ENCODE assay signal across 9 mouse cellular contexts in the genomic region with DNA sequence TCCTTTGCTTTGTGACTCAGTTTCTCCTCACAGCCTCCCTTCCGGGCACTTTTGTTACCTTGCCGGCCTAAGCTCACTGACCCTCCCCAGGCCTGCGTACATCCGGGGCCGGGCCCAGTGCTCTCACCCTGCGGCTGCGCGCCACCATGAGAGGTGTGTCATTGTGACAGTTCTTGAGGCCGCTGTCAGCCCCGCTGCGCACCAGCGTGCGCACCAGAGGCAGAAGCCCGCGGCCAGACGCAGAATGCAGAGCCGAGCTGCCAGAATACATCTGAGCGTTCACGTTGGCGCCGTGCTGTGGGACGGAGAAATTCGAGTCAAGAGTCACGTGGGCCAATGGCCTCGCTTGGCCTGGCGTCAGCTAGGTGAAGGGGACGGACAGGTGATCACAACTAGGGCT. TPM values are rescaled to one million over a fixed set of nuclear protein-coding genes. Genes with fewer than 3 reads are reported as not detected.
A peak's percentile ranks its signal among the peaks of the same experiment; 100 is the strongest.
DNase-seq lines count a peak whose midpoint lies in the region; ATAC-seq and TF ChIP-seq lines count a peak whose summit lies in the region.
"Had no signal": no experiment of that assay in that cellular context is flagged by ENCODE, and none has a peak within 500 bp of the region (broad histone marks: within the 10 kb centered on the region; RNA-seq: fewer than 3 reads in every experiment).

No protein-coding gene starts in this region.

- intact Hi-C loops in heart, postnatal 14 days (cut with DNase I): no loop called here

- peaks cover 25% of the 10 kb centered on the region for H3K27me3 ChIP-seq in intestine, embryonic 15.5 days (replicated peaks)
- no peaks in the 10 kb centered on the region for H3K27me3 ChIP-seq in intestine, postnatal 0 days (replicated peaks; ENCODE audit: control insufficient read depth, insufficient read depth, low read length)
- peaks cover 45% of the 10 kb centered on the region for H3K27me3 ChIP-seq in limb, embryonic 14.5 days (ENCODE audit: control insufficient read depth, insufficient read depth, low read length)

- H3K4me1 ChIP-seq in intestine, embryonic 15.5 days (replicated peaks): peaks cover 6% of the 10 kb centered on the region; the same call in 1 of the 2 replicates
- H3K4me1 ChIP-seq in intestine, postnatal 0 days (replicated peaks; ENCODE audit: control insufficient read depth, insufficient read depth, low read length): no peaks in the 10 kb centered on the region
- H3K4me1 ChIP-seq in limb, embryonic 14.5 days (ENCODE audit: control insufficient read depth, insufficient read depth, low read length): peaks cover 8% of the 10 kb centered on the region; the same call in 1 of the 2 replicates

- no peak for TF ChIP-seq POLR2A in brain, embryonic 14.5 days (IDR thresholded peaks at IDR 0.05; ENCODE audit: borderline replicate concordance, extremely low read depth, insufficient read depth, insufficient read length, poor library complexity, severe bottlenecking)
- no peak for TF ChIP-seq POLR2A in limb, embryonic 14.5 days (IDR thresholded peaks at IDR 0.05; ENCODE audit: borderline replicate concordance, extremely low read depth, insufficient read depth, insufficient read length)

- no peak overlapping the region for H3K9ac ChIP-seq in intestine, embryonic 15.5 days
- no peak overlapping the region for H3K9ac ChIP-seq in intestine, postnatal 0 days (ENCODE audit: low read depth, low read length)
- no peak overlapping the region for H3K9ac ChIP-seq in limb, embryonic 14.5 days (ENCODE audit: low read depth, low read length, severe bottlenecking)

- H3K4me2 ChIP-seq in intestine, embryonic 15.5 days (replicated peaks): 0 out of 2 replicates have a peak overlapping the region, but pooled peaks have one; percentile 17
- no peak overlapping the region for H3K4me2 ChIP-seq in intestine, postnatal 0 days (replicated peaks; ENCODE audit: low read depth)
- peak overlapping the region; percentile 35 for H3K4me2 ChIP-seq in limb, embryonic 14.5 days (replicated peaks; ENCODE audit: low read depth, low read length, severe bottlenecking)

- no peak for TF ChIP-seq CTCF in intestine, postnatal 0 days (IDR thresholded peaks at IDR 0.05; ENCODE audit: low read depth)
- no peak for TF ChIP-seq CTCF in brain, embryonic 14.5 days (IDR thresholded peaks at IDR 0.05; ENCODE audit: borderline replicate concordance, extremely low read depth, insufficient read depth, insufficient read length)

- WGBS in intestine, embryonic 15.5 days: 23% methylated on average over 27 of the region's 27 CpGs
- WGBS in intestine, postnatal 0 days: 53% methylated on average over 27 of the region's 27 CpGs
- 5% methylated on average over 27 of the region's 27 CpGs for WGBS in limb, embryonic 14.5 days

- no peak for ATAC-seq in intestine, embryonic 15.5 days
- ATAC-seq in intestine, postnatal 0 days: no peak
- peak; percentile 38 for ATAC-seq in limb, embryonic 14.5 days (ENCODE audit: low FRiP score, low read depth)
- ATAC-seq in erythroblast, adult 5-6 weeks (replicated peaks; ENCODE audit: low FRiP score, poor library complexity, severe bottlenecking): no peak

- H3K4me3 ChIP-seq in intestine, embryonic 15.5 days (replicated peaks): no peak overlapping the region
- no peak overlapping the region for H3K4me3 ChIP-seq in intestine, postnatal 0 days (ENCODE audit: low read depth, low read length)
- peak overlapping the region; percentile 26 for H3K4me3 ChIP-seq in limb, embryonic 14.5 days (replicated peaks; ENCODE audit: low read length)

- no peak overlapping the region for H3K27ac ChIP-seq in intestine, embryonic 15.5 days
- no peak overlapping the region for H3K27ac ChIP-seq in intestine, postnatal 0 days (ENCODE audit: low read depth, low read length)
- H3K27ac ChIP-seq in limb, embryonic 14.5 days (replicated peaks; ENCODE audit: low read depth, low read length): no peak overlapping the region

- DNase-seq in brain, embryonic 14.5 days (ENCODE audit: low read depth): peak; percentile 32
- peak; percentile 36 to 44 for DNase-seq in heart, postnatal 14 days
- no peak for DNase-seq in limb, embryonic 14.5 days (ENCODE audit: low spot score)
- no peak for DNase-seq in adipocyte (ENCODE audit: low spot score)
- DNase-seq in natural killer cell, adult 2 months (ENCODE audit: low spot score in 2 of 2): no peak

- no peaks in the 10 kb centered on the region; the same call in 1 of the 2 replicates for H3K36me3 ChIP-seq in intestine, embryonic 15.5 days
- H3K36me3 ChIP-seq in intestine, postnatal 0 days (ENCODE audit: control insufficient read depth, insufficient read depth): peaks cover 36% of the 10 kb centered on the region
- no peaks in the 10 kb centered on the region for H3K36me3 ChIP-seq in limb, embryonic 14.5 days (ENCODE audit: control insufficient read depth, insufficient read depth, low read length)

- no peaks in the 10 kb centered on the region for H3K9me3 ChIP-seq in intestine, embryonic 15.5 days
- H3K9me3 ChIP-seq in intestine, postnatal 0 days (ENCODE audit: control insufficient read depth): 0 out of 2 replicates have a peak, but pooled peaks cover 3% of the 10 kb centered on the region
- no peaks in the 10 kb centered on the region for H3K9me3 ChIP-seq in limb, embryonic 14.5 days (ENCODE audit: control insufficient read depth, low read length)

RNA-seq across cellular contexts. Expression of gene Cblc, which starts 12.8 kb away (rescaled TPM):
- polyA plus RNA-seq in intestine, embryonic 15.5 days (2015; fragmentation: Nextera tagmentation; extraction: Ambion mirVana): 24.5 and 26.4 TPM in 2 replicates
- polyA plus RNA-seq in intestine, postnatal 0 days (2015; fragmentation: Nextera tagmentation; extraction: Ambion mirVana): 54.8 and 56.5 TPM in 2 replicates
- 0.33 and 0.58 TPM in 2 replicates for polyA plus RNA-seq in brain, embryonic 14.5 days (2012; rRNA removed)
- not detected for total RNA-seq in heart, postnatal 14 days (2021)
- 5.2 and 5.9 TPM in 2 replicates for polyA plus RNA-seq in limb, embryonic 14.5 days (2012; rRNA removed)
- 7.5 and 8.6 TPM in 2 replicates for polyA plus RNA-seq in limb, embryonic 14.5 days (2014; fragmentation: Nextera tagmentation; extraction: Ambion mirVana)
- not detected in 2 replicates for total RNA-seq in erythroblast, adult 5-6 weeks (2015; ENCODE audit: low replicate concordance)
- not detected in 2 replicates for total RNA-seq in erythroblast, adult 5-6 weeks (2017; ENCODE audit: low replicate concordance)

RNA-seq across cellular contexts. Expression of gene Bcl3, which starts 13.2 kb away (rescaled TPM):
- 13.3 and 13.9 TPM in 2 replicates for polyA plus RNA-seq in intestine, embryonic 15.5 days (2015; fragmentation: Nextera tagmentation; extraction: Ambion mirVana)
- polyA plus RNA-seq in intestine, postnatal 0 days (2015; fragmentation: Nextera tagmentation; extraction: Ambion mirVana): 19.0 and 23.7 TPM in 2 replicates
- polyA plus RNA-seq in brain, embryonic 14.5 days (2012; rRNA removed): 0.47 and 0.92 TPM in 2 replicates
- total RNA-seq in heart, postnatal 14 days (2021): 1 to 10 TPM; 3.9 to 4.5 TPM
- polyA plus RNA-seq in limb, embryonic 14.5 days (2012; rRNA removed): 5.5 and 7.6 TPM in 2 replicates
- 3.1 and 4.7 TPM in 2 replicates for polyA plus RNA-seq in limb, embryonic 14.5 days (2014; fragmentation: Nextera tagmentation; extraction: Ambion mirVana)
- 14.8 TPM in 1 of 2 replicates, not detected in the other for total RNA-seq in erythroblast, adult 5-6 weeks (2015; ENCODE audit: low replicate concordance)
- 0.84 and 1.5 TPM in 2 replicates for total RNA-seq in erythroblast, adult 5-6 weeks (2017; ENCODE audit: low replicate concordance)

RNA-seq across cellular contexts. Expression of gene Bcam, which starts 38.6 kb away (rescaled TPM):
- 76.9 and 79.4 TPM in 2 replicates for polyA plus RNA-seq in intestine, embryonic 15.5 days (2015; fragmentation: Nextera tagmentation; extraction: Ambion mirVana)
- polyA plus RNA-seq in intestine, postnatal 0 days (2015; fragmentation: Nextera tagmentation; extraction: Ambion mirVana): 36.2 and 38.0 TPM in 2 replicates
- polyA plus RNA-seq in brain, embryonic 14.5 days (2012; rRNA removed): 13.8 and 19.5 TPM in 2 replicates
- 100 to 1,000 TPM; 225 to 236 TPM for total RNA-seq in heart, postnatal 14 days (2021)
- 94.3 and 108 TPM in 2 replicates for polyA plus RNA-seq in limb, embryonic 14.5 days (2012; rRNA removed)
- polyA plus RNA-seq in limb, embryonic 14.5 days (2014; fragmentation: Nextera tagmentation; extraction: Ambion mirVana): 114 and 116 TPM in 2 replicates
- total RNA-seq in erythroblast, adult 5-6 weeks (2015; ENCODE audit: low replicate concordance): not detected in 2 replicates
- not detected in 2 replicates for total RNA-seq in erythroblast, adult 5-6 weeks (2017; ENCODE audit: low replicate concordance)

RNA-seq across cellular contexts. Expression of gene Gm19345, which starts 42.4 kb away (rescaled TPM):
- 0.14 and 0.16 TPM in 2 replicates for polyA plus RNA-seq in intestine, embryonic 15.5 days (2015; fragmentation: Nextera tagmentation; extraction: Ambion mirVana)
- polyA plus RNA-seq in intestine, postnatal 0 days (2015; fragmentation: Nextera tagmentation; extraction: Ambion mirVana): 0.16 and 0.39 TPM in 2 replicates
- polyA plus RNA-seq in brain, embryonic 14.5 days (2012; rRNA removed): 17.1 and 18.8 TPM in 2 replicates
- not detected for total RNA-seq in heart, postnatal 14 days (2021)
- 0.12 and 0.13 TPM in 2 replicates for polyA plus RNA-seq in limb, embryonic 14.5 days (2012; rRNA removed)
- polyA plus RNA-seq in limb, embryonic 14.5 days (2014; fragmentation: Nextera tagmentation; extraction: Ambion mirVana): not detected in 2 replicates
- total RNA-seq in erythroblast, adult 5-6 weeks (2015; ENCODE audit: low replicate concordance): not detected in 2 replicates
- not detected in 2 replicates for total RNA-seq in erythroblast, adult 5-6 weeks (2017; ENCODE audit: low replicate concordance)
- total RNA-seq: heart, adult 18-20 months had no signal

RNA-seq across cellular contexts. Expression of gene Ceacam16, which starts 51.7 kb away (rescaled TPM):
- polyA plus RNA-seq in intestine, embryonic 15.5 days (2015; fragmentation: Nextera tagmentation; extraction: Ambion mirVana): not detected in 2 replicates
- not detected in 2 replicates for polyA plus RNA-seq in intestine, postnatal 0 days (2015; fragmentation: Nextera tagmentation; extraction: Ambion mirVana)
- polyA plus RNA-seq in brain, embryonic 14.5 days (2012; rRNA removed): not detected in 2 replicates
- total RNA-seq in heart, postnatal 14 days (2021): 1 to 10 TPM in 1 of 2 experiments, under 1 TPM in 1; 0.34 to 1.2 TPM
- 0.11 and 0.18 TPM in 2 replicates for polyA plus RNA-seq in limb, embryonic 14.5 days (2012; rRNA removed)
- not detected in 2 replicates for polyA plus RNA-seq in limb, embryonic 14.5 days (2014; fragmentation: Nextera tagmentation; extraction: Ambion mirVana)
- 0.38 TPM in 1 of 2 replicates, not detected in the other for total RNA-seq in erythroblast, adult 5-6 weeks (2015; ENCODE audit: low replicate concordance)
- total RNA-seq in erythroblast, adult 5-6 weeks (2017; ENCODE audit: low replicate concordance): not detected in 2 replicates
- total RNA-seq: heart, adult 18-20 months had no signal

Comparison
In these comparisons a context has a peak if more than half of its experiments do, and no peak if none do; other contexts are left out.
1. DNase-seq: peak in brain, embryonic 14.5 days (single experiment) and heart, postnatal 14 days (2 of 2); none in limb, embryonic 14.5 days (single experiment), adipocyte (single experiment) and natural killer cell, adult 2 months (0 of 2).